Mouse (Mus musculus) hematopoietic stem cell, adult 5-6 weeks (primary cell): ENCODE results near the gene Selenop. TPM values are rescaled to one million over a fixed set of nuclear protein-coding genes. Genes with fewer than 3 reads are reported as not detected.
"Not testable (repeated sequence)": the region's sequence is repeated elsewhere in the genome, so short reads cannot be mapped to it uniquely, and the experiment has no call there.

Experiments used
- ATAC-seq, 2 experiments: fragments of 125-278 bp in 1 of 2; replicated peaks in 1 of 2; 2 replicates each; pipeline ENCODE4 v1.8.0; 2016 to 2017; ENCODE audit warnings: inconsistent platforms in 2 of 2, mild to moderate bottlenecking in 2 of 2, moderate number of reproducible peaks in 2 of 2, low read depth in 1 of 2, moderate TSS enrichment in 1 of 2; ENCODE audit not compliant: low FRiP score in 2 of 2, poor library complexity in 2 of 2, severe bottlenecking in 2 of 2, insufficient read depth in 1 of 2, low TSS enrichment in 1 of 2
- total RNA-seq: library from RNA; stranded (forward); fragments of 172-1452, 232-1000 nt; gene quantifications from 2 replicates; pipeline ENCODE4 v1.2.3, GENCODE M21; 2017

The Selenop gene
- total RNA-seq, result 173 and 184 TPM in 2 replicates

GRCm38 (mm10) chr15:3268247-3268646 lies at the start of gene Selenop:
Gene Selenop (plus strand): TSS chr15:3268547.
- no peak for ATAC-seq

DNA sequence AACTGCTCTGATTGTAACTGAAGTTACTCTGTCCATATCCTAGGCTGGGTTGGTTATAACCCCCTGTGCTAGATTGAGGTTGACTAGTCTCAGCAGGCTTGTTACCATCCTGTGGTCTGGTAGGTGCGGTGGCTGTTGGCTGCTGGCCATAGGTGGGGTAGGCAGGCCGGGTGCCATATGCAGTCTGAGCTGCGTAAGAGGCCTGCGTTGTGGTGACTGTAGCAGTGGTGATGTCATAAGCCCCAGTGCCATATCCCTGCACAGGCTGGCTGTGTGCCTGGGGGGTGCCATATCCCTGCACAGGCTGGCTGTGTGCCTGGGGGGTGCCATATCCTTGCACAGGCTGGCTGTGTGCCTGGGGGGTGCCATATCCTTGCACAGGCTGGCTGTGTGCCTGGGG lies 49.7 kb upstream of the Selenop start:
- 0 out of 4 replicates have a peak, but pooled peaks of 1 of the 2 experiments have one; percentile 21 for ATAC-seq

DNA sequence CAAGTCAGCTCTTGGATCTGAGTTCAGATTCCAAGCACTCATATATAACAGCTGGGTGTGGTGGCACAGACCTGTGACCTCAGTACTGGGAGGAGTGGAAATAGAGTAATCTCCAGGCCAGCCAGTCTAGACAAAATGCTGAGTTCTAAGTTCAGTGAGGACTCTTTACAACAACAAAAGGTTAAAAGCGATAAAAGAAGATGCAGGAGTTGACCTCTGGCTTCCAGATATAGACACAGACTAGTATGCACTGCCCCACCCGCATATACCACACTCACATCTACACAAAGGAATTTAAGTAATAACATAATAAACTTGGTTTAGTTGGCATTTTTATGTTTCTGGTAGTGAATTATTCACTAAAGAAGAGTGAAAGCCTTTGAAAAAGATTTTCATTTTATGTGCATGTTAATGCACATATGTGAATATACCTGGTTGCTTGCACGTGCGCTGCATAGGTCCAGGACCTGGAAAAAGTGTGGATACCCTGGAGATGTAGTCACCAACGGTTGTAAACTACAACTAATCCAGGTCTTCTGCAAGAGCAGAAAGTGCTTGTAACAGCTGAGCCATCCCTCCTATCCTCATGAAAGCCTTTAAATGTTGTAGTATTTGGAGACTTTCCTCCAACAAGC lies 45.4 kb upstream of the Selenop start:
- no peak for ATAC-seq

GRCm38 (mm10) chr15:3226573-3226972 lies 41.8 kb upstream of the Selenop start:
- ATAC-seq, result no peak

GRCm38 (mm10) chr15:3228185-3228584 lies 40.2 kb upstream of the Selenop start:
- ATAC-seq, result no peak

DNA sequence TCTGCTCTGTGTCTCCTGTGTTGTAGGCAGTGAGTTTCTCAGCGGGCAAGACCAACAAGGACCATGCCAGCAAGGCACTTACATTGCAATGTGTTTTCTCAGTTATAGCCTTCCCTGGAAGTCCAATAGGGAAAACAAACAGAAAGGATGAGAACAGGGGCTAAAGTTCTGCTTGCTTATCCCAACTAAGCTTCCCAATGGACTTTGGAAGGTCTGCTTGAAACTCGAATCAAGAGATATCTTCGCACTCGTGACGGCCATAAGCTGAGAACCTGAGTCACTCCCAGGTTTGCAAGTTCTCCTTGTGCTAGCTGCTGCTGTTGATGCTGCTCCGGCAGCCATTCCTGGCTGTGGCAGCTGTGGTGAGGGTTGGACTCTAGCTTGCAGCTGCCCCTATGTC lies 39.4 kb upstream of the Selenop start:
- no peak for ATAC-seq

DNA sequence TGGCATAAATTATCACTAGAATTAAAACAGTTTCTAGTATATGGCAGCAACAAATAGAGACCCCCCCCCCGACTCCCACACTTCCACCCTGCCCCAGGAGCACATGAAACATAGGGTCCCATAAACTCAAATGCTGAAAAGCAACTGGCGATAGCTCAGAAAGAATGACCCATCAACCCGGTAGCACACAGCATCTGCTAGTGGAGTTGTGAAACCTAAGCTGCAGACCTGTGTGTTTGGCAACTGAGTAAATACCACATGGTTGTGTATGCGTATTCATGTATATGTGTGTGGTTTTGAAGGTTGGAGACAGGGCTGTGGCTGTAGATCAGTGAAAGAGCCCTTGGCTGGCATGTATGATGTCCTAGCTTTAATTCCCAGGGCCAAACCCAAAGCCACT lies 37.3 kb upstream of the Selenop start:
- no peak for ATAC-seq

- ATAC-seq, result no peak
Measured at GRCm38 (mm10) chr15:3232168-3232835, 36.0 kb upstream of the Selenop start.

GRCm38 (mm10) chr15:3233837-3234551 lies 34.4 kb upstream of the Selenop start:
- ATAC-seq, result peak; percentile 98

DNA sequence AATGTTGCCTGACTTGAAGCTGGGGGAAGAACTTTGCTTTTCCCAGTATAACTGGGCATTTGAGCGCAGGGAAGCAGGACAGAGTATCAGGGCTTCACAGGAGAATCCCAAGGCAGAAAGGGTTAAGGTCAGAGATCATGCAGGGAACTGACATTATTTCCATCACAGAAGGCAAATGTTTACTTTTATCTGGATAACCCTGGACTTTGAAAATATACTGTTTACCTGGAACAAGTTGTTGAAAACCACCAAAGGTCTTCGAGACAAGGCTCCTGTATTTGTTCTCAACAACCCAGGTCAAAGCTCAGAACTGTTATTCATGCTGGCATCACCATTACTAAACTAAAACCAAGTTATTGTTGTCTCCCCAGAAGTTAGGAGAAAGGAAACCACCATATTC lies 32.0 kb upstream of the Selenop start:
- ATAC-seq, result no peak

DNA sequence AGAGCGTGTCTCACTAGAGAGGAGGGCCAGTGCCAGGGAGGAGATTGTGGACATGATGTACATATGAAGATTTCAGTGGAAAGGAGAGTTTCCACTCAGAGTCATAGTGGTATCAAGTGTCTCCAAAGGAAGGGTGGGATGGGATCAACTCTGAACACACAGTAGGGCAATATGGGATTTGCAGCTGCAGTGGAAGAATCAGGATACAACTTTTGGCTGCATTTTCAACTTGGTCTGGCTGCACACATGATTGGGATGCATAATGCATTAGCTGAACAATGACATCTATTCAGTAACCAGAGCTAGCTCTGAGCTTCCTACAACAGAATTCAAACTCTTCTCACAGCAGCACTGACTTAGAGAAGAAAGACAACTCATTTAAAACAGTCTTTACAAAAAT lies 30.4 kb upstream of the Selenop start:
- no peak for ATAC-seq

DNA sequence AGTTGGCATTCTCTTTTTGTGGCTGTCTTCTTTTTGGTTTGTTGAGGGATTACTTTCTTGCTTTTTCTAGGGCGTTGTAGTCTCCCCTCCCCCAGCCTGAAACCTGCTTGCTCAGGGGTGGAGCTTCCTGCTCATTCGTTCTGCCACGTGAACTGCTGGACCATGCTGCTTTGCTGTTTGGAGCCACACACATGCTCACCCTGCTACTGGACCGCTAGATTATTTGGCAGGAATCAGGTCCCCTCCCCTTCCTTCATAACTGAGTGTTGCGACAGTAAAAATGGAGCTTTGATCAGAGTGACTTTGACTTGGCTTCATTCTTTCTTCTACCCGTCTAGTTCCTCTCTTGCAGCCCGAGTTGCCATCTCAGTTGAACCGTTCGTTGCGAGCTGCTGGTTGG lies 23.3 kb upstream of the Selenop start:
- not testable (repeated sequence) for ATAC-seq

- ATAC-seq, result no peak
Measured at GRCm38 (mm10) chr15:3250620-3251019, 17.7 kb upstream of the Selenop start.

GRCm38 (mm10) chr15:3251031-3251717 lies 17.2 kb upstream of the Selenop start:
- ATAC-seq, result no peak

DNA sequence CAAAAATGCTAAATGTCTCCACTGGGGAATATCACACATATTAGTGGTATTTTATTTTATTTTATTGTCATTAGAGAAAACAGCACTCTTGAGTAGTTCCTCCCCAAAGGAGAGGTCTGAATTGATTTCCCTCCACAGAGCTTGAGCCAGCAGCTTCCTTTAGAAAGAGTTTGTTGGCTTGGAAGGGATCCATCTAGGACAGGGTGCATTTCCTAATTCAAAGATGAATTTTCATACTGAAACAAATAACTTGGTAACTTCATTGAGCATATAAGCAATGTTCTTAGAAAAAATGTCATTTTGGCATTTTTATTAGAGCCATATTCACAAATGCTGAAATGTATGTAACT lies 16.7 kb upstream of the Selenop start:
- no peak for ATAC-seq

DNA sequence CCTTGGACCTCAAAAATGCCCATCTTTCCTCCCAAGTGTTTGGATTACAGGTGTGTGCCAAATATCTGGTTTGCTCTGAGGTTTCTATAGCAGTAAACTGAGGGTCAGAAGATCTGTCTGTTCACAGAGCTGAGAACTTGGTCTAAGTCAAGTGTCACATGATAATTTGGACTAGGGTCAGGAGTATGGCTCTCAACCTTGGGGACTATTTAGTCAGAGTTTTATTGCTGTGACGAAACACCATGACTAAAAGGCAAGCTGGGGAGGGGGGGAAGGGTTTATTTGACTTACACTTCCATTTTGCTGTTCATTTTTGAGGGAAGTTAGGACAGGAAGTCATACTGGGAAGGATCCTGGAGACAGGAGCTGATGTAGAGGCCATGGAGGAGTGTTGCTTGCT lies 9.3 kb upstream of the Selenop start:
- no peak for ATAC-seq

DNA sequence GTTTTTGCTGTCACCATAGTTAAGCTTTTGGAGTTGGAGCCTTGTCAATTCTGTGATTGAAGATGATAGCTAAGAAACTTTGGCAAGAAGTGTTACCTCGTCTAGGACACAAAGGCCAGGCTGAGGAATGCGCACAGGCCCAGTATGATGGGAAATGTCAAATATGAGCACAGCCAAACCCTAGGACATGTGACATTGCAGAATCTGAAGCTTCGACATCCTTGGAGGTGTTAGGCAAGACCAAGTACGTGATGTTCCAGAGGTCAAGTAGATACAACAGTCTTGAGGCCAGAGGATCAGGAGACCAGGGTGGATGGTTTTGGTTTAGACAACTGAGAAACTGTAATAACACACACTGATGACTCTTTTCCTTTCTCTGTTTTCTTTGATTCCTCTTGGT lies 8.0 kb upstream of the Selenop start:
- no peak for ATAC-seq

DNA sequence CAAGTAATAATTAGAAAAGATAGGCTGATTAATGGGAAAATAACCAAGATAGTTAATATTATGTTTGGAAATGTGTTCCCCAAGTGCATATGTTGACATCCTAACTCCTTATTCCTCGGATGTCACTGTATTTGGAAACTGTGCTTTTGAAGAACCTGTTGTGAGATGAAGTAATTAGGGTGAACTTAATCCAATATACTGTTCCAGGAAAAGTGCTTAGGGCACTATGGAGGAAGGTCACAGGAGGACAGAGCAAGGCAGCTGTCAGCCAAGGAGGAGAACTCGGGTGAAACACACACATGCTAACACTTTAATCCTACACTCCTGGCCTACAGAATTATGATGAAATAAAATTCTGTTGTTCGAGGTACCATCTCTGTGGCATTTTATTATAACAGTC lies 5.5 kb upstream of the Selenop start:
- no peak for ATAC-seq
